Mouse (Mus musculus) lung, postnatal 0 days (tissue): ENCODE data around the gene Mbd3l2.

ENCODE experiments used
- CTCF ChIP-seq: IDR thresholded peaks from 2 replicates; pipeline ENCODE4 v1.5.1; 2016; ENCODE audit warnings: antibody characterized with exemption, mild to moderate bottlenecking
- EP300 ChIP-seq: IDR thresholded peaks from 2 replicates; pipeline ENCODE4 v1.6.1; 2016; ENCODE audit warnings: antibody characterized with exemption, mild to moderate bottlenecking, control low read depth

GRCm38 (mm10) chr9:18456520-18456919 lies 26.1 kb downstream of the Mbd3l2 start:
- TF ChIP-seq CTCF (no peak), EP300 (no peak)
